Mouse (Mus musculus) left cerebral cortex, postnatal 4 days (tissue): Measurements from ENCODE around the gene Snap29. TPM values are rescaled to one million over a fixed set of nuclear protein-coding genes. Genes with fewer than 3 reads are reported as not detected.

ENCODE experiments used
- DNase-seq: peaks from one replicate; pipeline ENCODE4 v3.0.0-alpha.2; 2022
- intact Hi-C: fragments of 180-260 bp; cut with DNase I; formaldehyde crosslinking; loops from one replicate; pipeline ENCODE4 v1.15.1; 2025
- total RNA-seq, 2 experiments: library from RNA; stranded (reverse); gene quantifications; 2 replicates each; pipeline ENCODE4 v1.2.3; 2021

Gene Snap29
- total RNA-seq, 2 experiments from 2014 or later, result 33.7 to 35.0 TPM

DNA sequence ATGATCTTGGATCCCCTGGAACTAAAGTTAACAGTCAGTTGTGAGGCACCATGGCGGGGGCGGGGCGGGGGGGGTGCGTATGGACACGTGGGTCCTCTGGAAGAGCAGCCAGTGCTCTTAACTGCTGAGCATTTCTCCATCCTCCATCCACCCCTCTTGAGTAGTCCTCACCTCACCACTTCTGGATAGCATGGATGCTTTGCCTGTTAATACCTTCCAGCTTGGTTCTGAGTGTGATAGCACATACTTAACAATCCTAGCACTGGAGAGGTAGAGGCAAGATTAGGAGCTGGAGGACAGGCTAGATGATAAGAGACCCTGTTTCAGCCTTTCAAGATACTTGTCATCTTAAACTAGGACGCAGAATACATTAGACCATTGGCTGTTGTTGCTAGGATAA is 66.7 kb downstream of the Snap29 start:
- intact Hi-C loops, result no loop called here
- DNase-seq, result no peak

DNA sequence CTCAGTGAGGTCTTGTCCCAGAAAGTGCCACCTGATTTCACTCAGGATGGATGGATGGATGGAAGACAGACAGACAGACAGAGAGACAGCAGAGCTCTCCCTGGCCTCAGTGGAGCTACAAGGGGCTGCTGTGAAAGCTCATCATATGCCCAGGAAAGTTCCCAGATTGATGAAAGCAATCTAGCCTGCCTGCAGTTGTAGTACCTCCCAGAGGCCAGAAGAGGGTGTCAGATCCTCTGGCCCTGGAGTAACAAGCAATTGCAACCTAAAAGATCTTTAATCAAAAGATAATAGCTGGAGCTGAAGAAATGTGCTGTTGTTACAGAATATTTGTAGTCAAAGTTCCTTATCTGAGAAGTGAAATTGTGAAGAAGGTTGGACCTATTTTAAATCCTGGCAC is 68.3 kb downstream of the Snap29 start:
- peak; percentile 31 for DNase-seq
- intact Hi-C loops, result no loop called here

DNA sequence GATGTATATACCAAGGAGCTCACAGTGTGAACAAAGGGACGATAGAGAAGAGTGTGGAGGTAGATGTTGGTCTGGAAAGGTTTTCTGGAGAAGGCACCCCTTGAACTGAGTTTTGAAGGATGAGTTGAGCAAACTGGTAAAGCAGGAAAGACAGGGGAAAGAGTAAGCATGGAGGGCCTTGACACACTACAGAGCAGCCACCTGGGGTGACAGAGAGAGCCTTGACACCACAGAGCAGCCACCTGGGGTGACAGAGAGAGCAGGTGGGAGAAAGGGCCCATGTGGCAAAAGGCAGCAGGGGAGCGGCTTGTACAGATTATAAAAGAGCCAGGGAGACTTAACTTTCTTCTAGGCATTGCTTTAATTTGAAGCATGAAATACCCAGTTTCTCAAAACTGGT is 69.0 kb downstream of the Snap29 start:
- no peak for DNase-seq
- intact Hi-C loops, result no loop called here

DNA sequence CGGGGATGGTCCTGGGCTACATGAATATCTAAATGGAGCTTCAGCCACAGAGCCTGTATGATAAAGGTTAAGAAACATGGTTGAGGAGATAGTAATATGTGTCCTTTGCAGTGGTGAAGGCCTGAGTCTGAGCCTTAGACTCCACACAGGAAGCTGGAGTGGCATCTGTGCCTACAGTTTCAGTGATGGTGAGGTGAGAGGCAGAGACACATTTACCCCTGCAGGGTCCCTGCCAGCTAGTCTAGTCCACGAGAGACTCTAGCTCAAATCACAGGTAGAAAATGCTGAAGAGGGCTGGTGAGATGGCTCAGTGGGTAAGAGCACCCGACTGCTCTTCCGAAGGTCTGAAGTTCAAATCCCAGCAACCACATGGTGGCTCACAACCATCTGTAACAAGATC is 69.5 kb downstream of the Snap29 start:
- intact Hi-C loops, result no loop called here
- DNase-seq, result no peak

DNA sequence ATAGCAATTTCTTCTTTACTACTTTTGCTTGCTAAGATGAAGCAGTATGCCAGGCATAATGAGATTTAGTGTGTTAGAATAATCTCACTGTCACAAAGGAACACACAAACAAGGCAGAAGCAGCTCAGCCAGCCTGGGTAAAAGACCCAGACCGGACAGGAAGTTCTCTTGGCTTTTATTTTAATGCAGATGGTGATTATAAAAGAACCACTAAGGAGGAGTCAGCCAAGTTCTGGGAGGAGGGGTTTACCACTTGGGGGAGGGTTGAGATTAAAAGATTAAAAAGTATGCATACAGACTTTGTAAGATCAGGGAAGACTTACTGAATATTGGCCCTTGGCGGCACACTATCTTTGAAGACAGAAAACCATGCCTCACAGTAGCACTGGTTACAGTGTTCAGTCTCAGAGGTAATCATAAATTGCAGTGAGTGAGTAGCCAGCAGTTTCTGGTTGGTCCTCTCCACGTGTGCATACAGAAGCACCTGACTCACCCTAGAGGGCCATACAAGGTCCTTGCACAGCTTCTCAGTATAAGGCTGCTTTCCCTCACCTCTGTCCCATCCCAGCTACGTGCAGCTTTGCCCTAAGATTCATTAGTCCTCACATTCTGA is 72.7 kb downstream of the Snap29 start:
- intact Hi-C loops, result no loop called here
- no peak for DNase-seq

Other genes starting within 250 kb of the Snap29 start
- 100 to 1,000 TPM; 161 to 164 TPM for gene Ube2l3, start 203.3 kb upstream of the Snap29 start, total RNA-seq
- 1 to 10 TPM; 2.8 to 3.2 TPM for gene Rimbp3, start 197.4 kb upstream of the Snap29 start, total RNA-seq
- gene Hic2, start 172.4 kb upstream of the Snap29 start, total RNA-seq, result 10 to 100 TPM; 11.5 to 13.1 TPM
- gene Tmem191c, start 129.9 kb upstream of the Snap29 start, total RNA-seq, result 10 to 100 TPM; 78.9 to 82.4 TPM
- 1 to 10 TPM; 2.7 to 2.8 TPM for gene Serpind1, start 74.6 kb upstream of the Snap29 start, total RNA-seq
- 100 to 1,000 TPM; 150 to 152 TPM for gene Pi4ka, start 328 bp downstream of the Snap29 start, total RNA-seq
- gene Crkl, start 46.0 kb downstream of the Snap29 start, total RNA-seq, result 10 to 100 TPM; 35.7 to 35.8 TPM
- gene Aifm3, start 83.6 kb downstream of the Snap29 start, total RNA-seq, result 10 to 100 TPM in 1 of 2 experiments, 1 to 10 TPM in 1; 9.3 to 13.6 TPM
- gene Lztr1, start 102.7 kb downstream of the Snap29 start, total RNA-seq, result 100 to 1,000 TPM; 158 to 182 TPM
- 10 to 100 TPM; 34.5 to 36.4 TPM for gene Thap7, start 125.2 kb downstream of the Snap29 start, total RNA-seq
- gene Lrrc74b, start 155.3 kb downstream of the Snap29 start, total RNA-seq, result 1 to 10 TPM in 1 of 2 experiments, under 1 TPM in 1; 0.68 to 1.4 TPM
- under 1 TPM; 0.36 to 0.68 TPM for gene P2rx6, start 155.9 kb downstream of the Snap29 start, total RNA-seq
- gene Slc7a4, start 177.2 kb downstream of the Snap29 start, total RNA-seq, result 10 to 100 TPM; 48.1 to 53.6 TPM
- gene Smpd4, start 213.4 kb downstream of the Snap29 start, total RNA-seq, result 10 to 100 TPM; 49.9 to 51.7 TPM
- 10 to 100 TPM; 17.5 to 20.9 TPM for gene Ccdc74a, start 240.5 kb downstream of the Snap29 start, total RNA-seq